Mouse (Mus musculus) adrenal gland, postnatal 0 days (tissue): ENCODE measurements around the gene Tcea3. TPM values are rescaled to one million over a fixed set of nuclear protein-coding genes. Genes with fewer than 3 reads are reported as not detected.

Experiments
- polyA plus RNA-seq: library from polyadenylated mRNA; unstranded; fragments of >200 nt; fragmentation: Nextera tagmentation; extraction: Ambion mirVana; gene quantifications from 2 replicates; pipeline ENCODE4 v1.2.1, GENCODE M21; 2015

The Tcea3 gene
- 9.7 and 14.1 TPM in 2 replicates for polyA plus RNA-seq

GRCm38 (mm10) chr4:136247729-136248463 is at the start of gene Tcea3:
Gene Tcea3 (plus strand): TSS chr4:136247729.

DNA sequence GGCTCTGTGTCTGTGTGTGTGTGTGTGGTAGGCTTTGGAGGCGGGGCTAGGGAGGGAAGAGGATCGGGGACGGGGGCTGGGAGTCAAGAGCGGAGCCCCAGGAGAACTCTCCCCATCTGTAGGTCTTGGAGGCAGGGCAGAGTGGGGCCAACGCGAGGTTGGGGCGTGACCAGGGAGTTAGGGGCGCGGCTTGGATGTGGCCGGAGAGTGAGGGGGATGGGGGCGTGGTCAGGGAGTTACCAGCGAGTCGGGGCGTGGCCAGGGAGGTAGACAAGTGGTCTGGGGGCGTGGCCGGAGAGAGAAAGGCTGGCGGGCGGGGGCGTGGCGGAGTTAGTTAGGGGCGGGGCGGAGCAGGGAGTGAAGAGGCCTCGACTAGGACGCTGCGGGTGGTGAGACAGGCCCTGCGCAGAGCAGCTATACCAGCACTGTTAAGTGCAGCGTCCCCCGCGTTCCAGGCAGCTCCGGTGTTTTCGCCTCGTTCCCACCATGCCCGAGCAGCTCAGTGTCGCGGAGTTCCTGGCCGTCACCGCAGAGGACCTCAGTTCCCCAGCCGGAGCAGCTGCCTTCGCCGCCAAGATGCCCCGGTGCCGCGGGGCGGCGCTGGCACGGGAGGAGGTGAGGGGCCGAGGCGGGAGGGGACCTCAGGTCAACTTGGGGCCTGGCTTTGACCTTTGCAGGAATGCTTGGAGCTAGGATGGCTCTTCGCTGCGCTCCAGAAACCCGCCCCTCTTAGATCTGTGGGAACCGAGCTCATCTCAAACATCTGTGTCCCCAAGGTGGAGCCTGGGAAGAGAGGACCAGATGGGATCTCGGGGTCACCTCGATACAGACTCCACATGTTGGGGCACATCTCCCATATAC is 41.3 kb upstream of the Tcea3 start, which contains the start of gene Asap3:
Gene Asap3, plus strand, starts transcription at position 333 of the 861 bp plus-strand sequence.

GRCm38 (mm10) chr4:136284455-136284854 is 36.9 kb downstream of the Tcea3 start, which contains the start of gene Zfp46:
Gene Zfp46 (plus strand): TSS chr4:136284683.

DNA sequence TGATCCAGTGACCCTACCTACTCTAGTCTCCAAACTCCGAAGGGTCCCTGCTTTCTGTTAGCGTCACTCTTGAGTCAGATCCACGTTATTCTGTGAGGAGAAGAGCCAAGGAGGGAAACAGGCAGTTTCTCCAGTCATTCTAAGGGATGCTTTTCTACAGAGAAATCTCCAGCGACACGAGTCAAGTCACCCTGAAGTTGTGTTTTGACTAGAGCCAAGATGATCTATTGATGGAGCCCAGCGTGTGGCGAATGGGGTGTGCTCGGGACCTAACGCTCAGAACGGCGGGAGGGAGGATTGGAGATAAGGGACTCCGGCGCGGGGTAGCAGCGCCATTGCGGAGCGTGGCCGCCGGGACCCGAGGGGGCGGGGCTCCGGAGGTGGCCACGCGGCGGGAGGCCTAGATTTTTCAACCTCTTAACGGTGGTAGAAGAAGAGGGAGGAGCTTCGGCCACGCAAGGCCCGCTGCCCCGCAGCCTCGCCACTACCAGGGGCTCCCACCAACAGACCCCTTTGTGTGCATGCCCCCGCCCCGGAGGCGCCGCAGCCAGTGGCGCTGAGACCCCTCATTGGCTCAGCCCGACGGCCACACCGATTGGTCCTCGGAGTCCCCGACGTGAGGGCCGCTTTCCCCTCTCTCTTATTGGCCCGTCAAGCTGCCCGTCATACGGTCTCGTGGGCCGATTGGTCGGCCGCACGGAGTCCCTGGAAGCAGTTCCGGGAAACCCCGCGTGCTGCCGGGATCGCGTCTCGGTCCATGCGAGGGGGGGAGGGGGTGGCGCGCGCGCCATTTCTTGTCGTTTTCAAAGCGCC is 62.9 kb downstream of the Tcea3 start, which contains the start of gene Hnrnpr:
Gene Hnrnpr, plus strand, starts transcription at position 714 of the 813 bp plus-strand sequence.

Other genes starting within 250 kb of the Tcea3 start
- 16.7 and 25.8 TPM in 2 replicates for gene Eloa, start 226.0 kb upstream of the Tcea3 start, polyA plus RNA-seq
- gene Rpl11, start 194.3 kb upstream of the Tcea3 start, polyA plus RNA-seq = 454 and 620 TPM in 2 replicates
- gene Id3, start 104.2 kb upstream of the Tcea3 start, polyA plus RNA-seq = 210 and 233 TPM in 2 replicates
- gene E2f2, start 75.3 kb upstream of the Tcea3 start, polyA plus RNA-seq = 6.0 and 6.9 TPM in 2 replicates
- gene Asap3, start 41.4 kb upstream of the Tcea3 start, polyA plus RNA-seq = 4.4 and 6.0 TPM in 2 replicates
- 10.1 and 11.5 TPM in 2 replicates for gene Zfp46, start 37.0 kb downstream of the Tcea3 start, polyA plus RNA-seq
- gene Hnrnpr, start 63.2 kb downstream of the Tcea3 start, polyA plus RNA-seq = 66.3 and 85.8 TPM in 2 replicates
- 0.30 and 0.37 TPM in 2 replicates for gene Htr1d, start 175.8 kb downstream of the Tcea3 start, polyA plus RNA-seq
- gene 6030445D17Rik, start 214.5 kb downstream of the Tcea3 start, polyA plus RNA-seq = 0.32 and 0.46 TPM in 2 replicates
- 38.0 and 46.7 TPM in 2 replicates for gene Luzp1, start 222.0 kb downstream of the Tcea3 start, polyA plus RNA-seq